Mouse (Mus musculus) c-Kit-positive CD71-positive TER-119-positive erythroid progenitor cells, embryonic 14.5 days (primary cell): ENCODE data around the gene Wfdc1.

Experiments
- DNase-seq: peaks from one replicate; pipeline ENCODE4 v3.0.0-alpha.2; 2013; ENCODE audit warnings: low spot score

Gene Wfdc1

GRCm38 (mm10) chr8:119691989-119692388, 25.8 kb downstream of the Wfdc1 start:
- no peak for DNase-seq

GRCm38 (mm10) chr8:119694696-119695095, 28.5 kb downstream of the Wfdc1 start:
- DNase-seq = no peak

DNA sequence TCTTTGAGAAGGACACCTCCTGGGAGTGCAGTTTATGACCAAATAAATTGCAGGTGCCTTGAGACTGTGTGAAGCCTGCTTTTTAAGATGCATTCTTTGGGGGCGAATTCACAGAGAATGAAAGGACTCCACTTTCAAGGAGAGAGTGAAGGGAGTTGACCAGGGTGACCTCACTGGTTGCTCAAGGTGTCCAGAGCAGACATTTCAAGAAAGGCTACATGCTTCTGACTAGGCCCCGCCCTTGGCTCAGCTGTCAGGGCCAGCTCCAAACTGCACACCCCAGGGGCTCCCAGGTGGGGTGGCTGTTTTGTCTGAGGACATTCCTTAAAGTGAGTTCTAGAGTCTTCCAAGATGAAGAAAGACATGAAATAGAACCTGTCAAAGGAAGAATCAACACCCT, 31.0 kb downstream of the Wfdc1 start:
- no peak for DNase-seq

- DNase-seq = no peak
Measured at GRCm38 (mm10) chr8:119698960-119699359, 32.8 kb downstream of the Wfdc1 start.

DNA sequence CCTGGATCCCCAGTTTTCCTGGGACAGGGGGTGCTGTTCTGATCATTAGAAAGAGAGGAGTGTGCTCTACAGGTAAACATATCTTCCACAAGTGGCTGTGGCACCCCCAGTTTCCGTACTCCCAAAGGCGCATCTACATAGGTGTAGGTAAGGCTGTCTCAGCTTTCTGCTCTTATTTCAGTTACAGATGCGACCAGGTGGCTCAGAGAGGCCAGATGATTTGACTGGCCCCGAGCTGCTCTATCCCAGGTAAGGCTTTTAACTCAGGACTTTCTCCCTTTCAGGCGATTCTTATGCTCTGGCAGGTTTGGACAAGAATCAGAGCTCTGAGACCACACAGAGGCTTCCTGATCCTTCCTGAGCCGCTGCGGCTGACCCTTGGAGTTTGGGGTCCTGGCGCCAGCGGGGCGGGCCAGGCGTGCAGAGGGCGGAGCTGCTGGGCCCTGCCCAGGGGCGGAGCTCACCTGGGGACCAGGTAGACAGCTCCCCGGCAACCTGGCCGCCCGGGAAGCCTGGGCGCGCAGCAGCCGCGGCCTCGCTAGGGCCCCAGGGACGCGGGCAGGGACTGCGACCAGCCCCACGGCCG, 33.5 kb downstream of the Wfdc1 start, which contains the start of gene Atp2c2:
Gene Atp2c2 (plus strand): TSS at position 461 of the 586 bp plus-strand sequence.
- DNase-seq = no peak

DNA sequence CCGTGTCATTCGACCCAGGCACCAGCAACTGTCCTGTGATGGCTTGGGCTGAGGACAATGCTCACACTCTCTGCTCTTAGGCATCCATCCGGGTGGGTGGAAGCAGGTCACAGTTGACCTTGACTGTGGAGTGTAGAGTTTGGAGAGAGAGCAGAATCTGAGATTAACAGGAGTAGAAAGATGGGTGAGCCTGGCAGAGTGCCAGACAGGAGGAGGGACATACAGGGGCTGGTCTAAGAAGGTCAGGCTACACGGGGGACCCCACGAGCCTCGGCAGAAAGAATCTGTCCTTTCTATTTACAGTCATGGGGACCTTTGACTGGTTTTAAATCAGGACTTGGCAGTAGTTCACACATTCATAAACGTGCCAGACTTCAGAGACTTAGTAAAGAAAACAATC, 36.8 kb downstream of the Wfdc1 start:
- no peak for DNase-seq

- no peak for DNase-seq
Measured at GRCm38 (mm10) chr8:119707146-119707545, 41.0 kb downstream of the Wfdc1 start.

DNA sequence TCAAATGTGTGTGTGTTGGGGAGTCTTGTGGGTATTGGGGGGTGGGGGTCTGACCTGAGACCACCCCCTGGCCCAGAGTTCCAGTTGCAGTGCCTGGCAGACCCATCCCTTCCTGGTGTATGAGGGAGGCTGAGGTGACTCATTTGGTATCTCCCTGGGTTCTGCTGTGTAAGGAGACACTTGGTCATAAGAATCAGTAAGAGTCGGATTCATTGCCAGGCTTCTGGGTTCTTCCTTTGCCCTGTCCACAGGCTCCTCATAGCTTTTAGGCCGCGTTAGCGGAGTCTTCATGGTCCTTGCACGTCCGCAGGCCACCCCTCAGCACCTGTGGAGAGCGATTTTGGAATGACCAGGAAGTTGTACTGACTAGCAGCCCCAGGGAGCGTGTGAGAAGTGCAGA, 42.3 kb downstream of the Wfdc1 start:
- no peak for DNase-seq

DNA sequence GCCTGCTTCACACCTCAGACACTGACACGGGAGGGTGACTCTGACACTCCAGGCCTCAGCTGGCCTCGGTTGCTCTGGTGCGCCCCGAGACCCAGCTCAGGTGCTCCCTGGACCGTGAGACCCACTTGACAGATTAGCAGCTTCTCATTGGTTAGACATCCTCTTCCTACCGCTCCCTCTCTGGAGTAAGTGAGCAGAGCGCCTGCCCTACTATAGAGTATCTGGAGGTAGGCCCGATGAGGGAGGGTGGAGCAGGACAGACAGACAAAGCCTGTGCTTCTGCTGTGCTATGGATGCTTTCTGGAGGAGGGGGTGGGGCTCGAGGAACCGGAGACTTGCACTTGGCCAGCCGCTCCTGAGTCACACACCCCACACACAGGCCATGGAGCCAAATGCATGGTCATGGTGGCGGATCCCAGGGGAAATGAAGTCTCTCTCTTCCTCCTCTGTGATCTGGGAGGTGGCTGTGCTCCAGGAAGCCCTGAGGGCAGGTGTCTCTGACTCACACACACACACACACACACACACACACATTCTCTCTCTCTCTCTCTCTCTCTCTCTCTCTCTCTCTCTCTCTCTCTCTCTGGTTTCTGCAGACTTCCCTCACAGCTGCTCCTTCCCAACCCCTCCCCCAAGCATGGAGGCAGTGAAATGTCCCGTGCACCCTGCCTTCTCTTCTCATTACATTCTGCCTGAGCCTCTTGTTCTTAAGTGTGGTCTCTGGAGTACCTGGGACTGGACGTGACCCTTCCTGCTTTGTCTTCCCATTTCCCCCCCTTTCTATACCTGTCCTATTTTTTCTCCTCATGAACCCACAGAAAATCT, 42.9 kb downstream of the Wfdc1 start:
- DNase-seq = no peak

DNA sequence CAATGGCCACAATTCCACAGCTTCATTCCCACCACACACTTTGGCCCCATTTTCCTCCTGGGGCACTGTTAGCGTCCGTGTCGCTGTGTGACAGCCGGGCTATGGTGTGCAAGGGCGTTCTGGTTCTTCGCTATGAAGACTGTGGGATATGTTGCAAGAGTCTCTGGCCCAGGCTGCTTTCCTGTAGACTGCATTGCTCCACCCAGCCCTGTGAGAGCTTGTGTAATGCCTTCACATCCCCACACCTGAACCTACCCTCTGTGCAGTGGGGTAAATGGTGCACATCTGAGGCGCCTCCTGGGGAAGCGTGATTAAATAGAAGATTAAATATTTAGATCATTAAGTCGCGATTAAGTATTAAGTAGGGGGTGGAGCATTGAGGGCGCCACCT, 43.5 kb downstream of the Wfdc1 start:
- no peak for DNase-seq

- DNase-seq = no peak
Measured at GRCm38 (mm10) chr8:119712226-119712625, 46.1 kb downstream of the Wfdc1 start.

- DNase-seq = no peak
Measured at GRCm38 (mm10) chr8:119713421-119713820, 47.3 kb downstream of the Wfdc1 start.

GRCm38 (mm10) chr8:119715221-119715620, 49.1 kb downstream of the Wfdc1 start:
- no peak for DNase-seq

DNA sequence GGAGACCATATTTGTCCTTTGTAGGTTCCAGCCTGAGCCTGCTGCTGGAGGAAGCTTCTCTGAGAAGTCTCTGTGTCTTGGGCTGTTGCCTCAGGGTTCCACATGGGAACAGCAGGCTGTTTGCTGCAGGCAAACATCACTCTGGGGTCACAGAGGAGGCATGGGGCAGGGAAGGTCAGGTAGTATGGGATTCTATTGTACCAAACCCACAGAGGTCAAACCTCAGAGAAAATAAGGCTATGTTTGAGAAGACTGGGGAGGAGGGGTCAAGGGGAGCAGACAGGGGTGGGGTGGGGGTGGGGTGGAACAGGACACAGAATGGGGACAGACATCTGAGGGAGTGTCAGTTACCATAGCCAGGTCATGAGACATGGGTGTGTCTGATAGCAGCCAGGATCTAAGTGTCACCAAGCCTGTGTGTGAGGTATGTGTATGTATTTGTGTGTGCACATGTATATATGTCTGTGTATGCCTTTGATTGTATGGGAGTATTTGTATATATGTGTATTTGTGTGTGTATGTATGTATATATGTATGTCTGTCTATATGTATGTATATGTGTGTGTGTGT, 50.6 kb downstream of the Wfdc1 start:
- DNase-seq = no peak

- DNase-seq = peak; percentile 32
Measured at GRCm38 (mm10) chr8:119717765-119718164, 51.6 kb downstream of the Wfdc1 start.

- no peak for DNase-seq
Measured at GRCm38 (mm10) chr8:119719011-119719501, 52.9 kb downstream of the Wfdc1 start.

DNA sequence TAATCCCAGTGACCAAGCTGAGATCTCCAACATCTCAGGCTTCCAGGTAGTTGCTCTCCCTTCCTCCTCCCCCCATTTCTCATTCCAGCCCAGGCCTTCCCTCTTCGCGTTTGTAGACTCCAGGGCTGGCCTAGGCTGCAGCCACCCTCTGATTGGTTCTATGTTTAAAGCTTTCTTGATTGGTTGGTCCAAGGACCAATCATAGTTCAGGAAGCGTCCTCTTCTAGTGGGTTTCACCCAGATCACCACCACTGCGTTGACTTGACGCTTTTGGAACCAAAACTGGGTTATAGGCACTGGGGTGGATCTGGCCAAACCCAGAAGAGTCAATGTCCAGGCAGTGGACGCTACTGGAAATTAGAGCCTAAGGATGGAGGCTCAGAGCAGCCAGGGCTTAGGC, 56.2 kb downstream of the Wfdc1 start:
- no peak for DNase-seq

DNA sequence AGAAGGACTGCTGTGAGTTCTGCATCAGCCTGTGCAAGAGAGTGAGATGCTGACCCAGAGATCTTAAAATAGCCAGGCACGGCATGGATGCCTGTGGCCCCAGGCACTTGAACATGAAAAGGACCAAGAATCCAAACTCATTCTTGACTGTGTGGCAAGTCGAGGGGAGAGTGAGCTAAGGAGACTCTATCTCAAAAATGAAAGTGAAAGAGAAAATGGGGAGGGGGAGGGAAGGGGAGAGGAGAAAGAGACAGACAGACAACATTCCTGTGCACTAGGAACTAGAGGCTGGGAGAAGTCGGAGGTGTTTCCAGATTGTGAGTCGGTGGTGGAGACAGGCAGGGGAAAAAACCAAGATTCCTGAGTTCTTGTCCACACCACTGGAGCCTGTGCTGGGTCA, 57.5 kb downstream of the Wfdc1 start:
- DNase-seq = no peak

DNA sequence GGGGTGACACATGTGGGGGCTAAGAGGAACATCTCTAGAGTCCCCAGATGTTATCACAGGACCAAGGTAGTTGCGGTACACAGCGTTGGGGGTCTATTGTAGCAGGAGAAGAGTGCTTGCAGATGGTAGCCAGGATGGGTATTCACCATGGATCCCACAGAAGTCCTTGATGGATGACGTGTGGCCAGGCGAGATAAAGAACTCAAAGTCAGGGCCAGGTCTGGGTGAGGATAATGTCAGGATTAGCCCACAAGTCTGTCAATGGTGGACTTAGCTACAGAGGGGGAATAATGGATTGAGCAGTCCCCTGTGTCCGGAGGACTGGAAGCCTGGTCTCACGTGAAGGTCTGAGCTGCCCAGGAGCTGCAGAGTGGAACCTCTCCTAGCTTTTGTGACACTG, 58.4 kb downstream of the Wfdc1 start:
- DNase-seq = no peak

GRCm38 (mm10) chr8:119727093-119727492, 60.9 kb downstream of the Wfdc1 start:
- no peak for DNase-seq

- no peak for DNase-seq
Measured at GRCm38 (mm10) chr8:119728351-119728895, 62.3 kb downstream of the Wfdc1 start.

DNA sequence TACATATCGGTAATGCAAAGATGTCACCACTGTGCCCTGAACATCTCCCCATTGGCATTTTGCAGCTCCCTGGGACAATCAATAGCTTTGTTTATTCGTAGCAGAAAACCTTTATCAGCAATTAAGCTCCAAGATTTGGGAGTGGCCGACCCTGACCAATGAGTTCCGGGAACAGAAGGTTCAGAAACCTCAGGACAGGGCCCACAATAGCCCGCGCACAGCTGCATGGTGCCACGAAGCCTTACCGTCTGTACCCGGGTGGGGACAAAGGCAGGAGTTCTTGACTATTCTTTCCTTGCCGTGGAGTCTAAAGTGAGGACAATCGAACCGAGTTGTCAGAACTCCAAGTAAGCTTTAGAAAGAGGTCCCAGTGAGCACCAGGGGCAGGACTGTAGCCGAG, 65.9 kb downstream of the Wfdc1 start:
- DNase-seq = no peak

DNA sequence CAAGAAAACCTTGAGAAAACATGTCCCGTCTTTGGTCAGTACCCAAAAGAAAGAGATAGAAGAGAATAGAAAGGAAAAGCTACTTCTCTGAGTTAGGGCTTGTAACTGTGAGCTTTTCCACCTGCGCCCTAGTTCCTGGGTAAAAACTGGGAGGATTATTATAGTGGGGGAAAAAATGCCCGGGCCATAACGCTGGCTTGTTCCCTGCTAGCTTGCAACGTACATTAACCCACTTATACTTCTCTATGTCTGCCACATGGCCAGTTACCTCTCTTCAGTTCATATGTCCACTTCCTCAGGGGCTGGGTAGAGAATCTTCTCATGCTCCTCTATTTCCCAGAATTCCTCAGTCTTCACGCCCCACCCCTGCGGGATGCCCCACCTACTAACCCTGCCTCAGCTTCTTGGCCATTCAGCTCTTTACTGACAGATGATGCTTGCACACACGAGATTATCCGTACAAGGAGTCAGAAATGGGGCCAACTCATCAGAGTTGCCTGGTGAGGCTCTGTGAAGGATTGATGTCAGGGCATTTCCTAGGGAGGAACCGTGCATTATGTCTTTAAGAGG, 70.3 kb downstream of the Wfdc1 start:
- DNase-seq = no peak
